Mouse (Mus musculus) adrenal gland, adult 18-20 months (tissue): ENCODE data around the gene Apobec1. TPM values are rescaled to one million over a fixed set of nuclear protein-coding genes. Genes with fewer than 3 reads are reported as not detected.
"Not testable (repeated sequence)": the region's sequence is repeated elsewhere in the genome, so short reads cannot be mapped to it uniquely, and the experiment has no call there.

Source experiments
- DNase-seq, 2 experiments: peaks; one replicate each; pipeline ENCODE4 v3.0.0; 2021 to 2022; ENCODE audit warnings: low spot score in 2 of 2
- total RNA-seq, 2 experiments: library from RNA; stranded (reverse); gene quantifications; 1 replicate in 1 of 2; 2 replicates in 1 of 2; pipeline ENCODE4 v1.2.3; 2021

Apobec1 gene
- total RNA-seq, 2 experiments from 2014 or later, result 9.6 to 17.0 TPM

DNA sequence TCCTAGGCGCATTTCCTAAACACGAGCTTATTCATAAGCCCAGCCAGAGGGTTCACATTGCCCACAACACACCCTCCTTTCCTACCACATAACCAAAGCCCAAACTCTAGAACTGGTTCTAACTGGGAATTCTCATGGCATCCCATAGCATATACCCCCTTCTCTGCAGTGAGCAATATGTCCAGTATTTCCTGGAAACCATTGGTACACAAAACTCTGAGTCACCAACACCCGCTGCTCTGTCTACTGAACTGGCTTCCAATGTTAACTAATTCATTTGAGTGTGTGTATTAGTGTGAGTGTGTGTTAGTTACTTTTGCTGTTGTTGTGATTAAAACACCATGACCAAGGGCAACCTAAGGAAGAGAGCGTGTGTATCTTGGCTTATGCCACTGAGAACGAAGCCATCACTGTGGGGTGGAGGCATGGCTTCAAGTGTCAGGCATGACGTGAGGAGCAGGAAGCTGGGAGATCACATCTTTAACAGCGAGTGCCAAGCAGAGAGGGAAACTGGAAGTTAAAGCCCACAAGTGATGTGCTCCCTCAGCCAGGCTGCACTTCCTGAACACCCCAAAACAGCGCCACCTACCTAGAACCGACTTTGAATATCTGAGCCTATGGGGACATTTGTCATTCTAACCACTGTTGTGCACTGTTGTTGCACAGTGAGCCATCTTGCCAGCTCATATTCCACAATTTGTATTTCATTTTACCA lies 37.0 kb downstream of the Apobec1 start:
- no peak for DNase-seq

DNA sequence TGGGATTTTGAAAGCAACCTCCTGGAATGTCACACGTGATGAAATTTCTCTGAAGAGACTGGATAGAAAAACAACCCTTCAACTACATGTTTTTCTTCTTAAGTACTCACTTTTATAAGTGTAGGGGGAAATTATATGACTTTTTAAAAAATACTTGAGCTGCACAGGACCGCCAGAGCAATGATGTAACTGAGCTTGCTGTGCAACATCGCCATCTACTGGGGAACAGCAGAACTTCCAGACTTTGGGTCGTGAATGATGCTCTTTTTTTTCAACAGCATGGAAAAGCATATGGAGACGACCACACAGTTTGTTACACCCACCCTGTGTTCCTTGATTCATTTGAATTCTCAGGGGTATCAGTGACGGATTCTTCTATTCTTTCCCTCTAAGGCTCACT lies 39.8 kb downstream of the Apobec1 start:
- DNase-seq, result peak; percentile 46 to 49

DNA sequence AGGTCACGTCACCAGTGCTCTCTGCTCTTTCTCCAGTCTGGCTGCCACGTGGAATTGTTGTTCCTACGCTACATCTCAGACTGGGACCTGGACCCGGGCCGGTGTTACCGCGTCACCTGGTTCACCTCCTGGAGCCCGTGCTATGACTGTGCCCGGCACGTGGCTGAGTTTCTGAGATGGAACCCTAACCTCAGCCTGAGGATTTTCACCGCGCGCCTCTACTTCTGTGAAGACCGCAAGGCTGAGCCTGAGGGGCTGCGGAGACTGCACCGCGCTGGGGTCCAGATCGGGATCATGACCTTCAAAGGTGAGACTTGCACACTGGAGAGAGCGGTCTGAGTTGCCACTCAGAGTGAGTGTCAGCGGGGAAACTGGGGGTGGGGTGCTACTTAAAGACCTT lies 41.2 kb downstream of the Apobec1 start:
- no peak for DNase-seq

DNA sequence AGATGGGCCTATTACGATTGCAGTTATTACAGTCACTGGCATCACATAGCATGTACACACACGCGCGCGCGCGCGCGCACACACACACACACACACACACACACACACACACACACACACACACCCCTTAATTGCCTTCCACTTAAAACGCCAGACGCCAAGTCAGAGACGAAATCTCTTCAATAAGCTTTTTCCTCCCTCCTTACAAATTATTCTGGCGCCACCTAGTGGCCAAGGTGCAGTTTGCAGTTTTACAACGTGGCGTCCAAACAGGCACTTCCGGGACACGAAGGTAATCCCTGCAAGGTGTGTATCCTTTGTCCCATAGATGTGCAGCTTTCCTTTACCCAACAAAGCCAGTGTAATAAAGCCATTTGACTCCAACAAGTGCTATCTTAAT lies 41.8 kb downstream of the Apobec1 start:
- DNase-seq, result peak; percentile 61 to 72

DNA sequence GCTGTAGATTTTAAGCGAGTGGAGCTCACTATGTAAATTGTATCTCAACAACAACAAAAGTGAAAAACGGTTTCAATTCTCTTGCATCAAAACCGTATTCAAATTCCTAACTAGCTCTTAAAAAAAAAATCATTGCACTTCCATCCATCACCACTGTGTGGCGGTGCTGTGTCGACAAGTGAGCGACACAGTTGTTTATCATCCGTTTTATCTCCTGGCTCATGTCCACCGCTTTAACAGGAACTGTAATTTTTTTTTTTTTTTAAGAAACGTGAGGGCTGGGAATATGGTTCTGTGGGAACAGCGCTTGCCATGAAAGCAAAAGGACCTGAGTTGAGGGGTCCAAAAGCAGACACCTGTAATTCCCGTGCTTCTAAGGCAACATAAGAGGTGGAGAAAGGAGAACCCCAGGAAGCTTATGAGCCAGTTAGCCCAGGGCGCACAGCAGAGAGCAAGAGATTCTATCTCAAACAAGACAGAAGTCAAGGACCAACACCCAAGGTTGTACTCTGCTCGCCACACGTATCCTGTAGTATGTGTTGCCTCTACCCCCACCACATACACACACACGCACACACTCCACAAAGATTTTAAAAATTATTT lies 45.2 kb downstream of the Apobec1 start:
- peak; percentile 58 to 61 for DNase-seq

DNA sequence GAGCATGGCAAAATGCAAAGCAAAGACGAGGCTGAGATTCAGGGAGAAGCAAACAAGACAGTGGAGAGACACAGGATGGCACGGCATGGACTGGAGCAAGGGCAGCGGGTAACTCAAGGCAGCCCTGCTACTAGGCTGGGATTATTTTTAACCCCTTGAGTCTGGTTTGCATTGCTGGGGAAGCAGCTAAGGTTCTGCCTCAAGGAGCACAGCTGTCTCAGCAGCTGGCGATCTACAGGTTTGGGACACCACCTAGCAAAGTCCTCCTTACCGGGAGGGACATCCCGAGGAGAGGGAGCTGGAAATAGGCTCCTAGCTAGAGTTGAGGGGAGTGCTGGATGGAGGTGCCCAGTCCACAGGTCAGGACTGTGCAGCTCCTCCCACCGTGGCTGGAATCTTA lies 47.0 kb downstream of the Apobec1 start:
- DNase-seq, result no peak

DNA sequence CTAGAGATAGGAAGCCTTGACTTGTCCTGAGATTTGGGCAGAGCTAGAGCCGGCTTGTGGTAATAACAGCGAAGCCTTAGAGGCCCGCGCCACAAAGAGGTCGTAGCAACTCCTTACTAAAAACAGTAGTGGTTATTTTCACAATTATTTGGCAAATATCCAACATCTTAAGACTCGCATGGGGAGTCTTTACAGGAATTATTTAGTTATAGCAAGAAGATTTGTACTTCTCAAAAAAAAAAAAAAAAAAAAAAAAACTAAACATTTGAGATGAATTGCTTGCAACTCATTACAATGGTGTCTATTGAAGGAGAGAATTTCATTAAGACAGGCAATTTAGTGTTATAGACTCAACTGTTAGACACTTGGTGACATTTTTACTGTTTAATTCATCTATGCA lies 48.1 kb downstream of the Apobec1 start:
- DNase-seq, result no peak

DNA sequence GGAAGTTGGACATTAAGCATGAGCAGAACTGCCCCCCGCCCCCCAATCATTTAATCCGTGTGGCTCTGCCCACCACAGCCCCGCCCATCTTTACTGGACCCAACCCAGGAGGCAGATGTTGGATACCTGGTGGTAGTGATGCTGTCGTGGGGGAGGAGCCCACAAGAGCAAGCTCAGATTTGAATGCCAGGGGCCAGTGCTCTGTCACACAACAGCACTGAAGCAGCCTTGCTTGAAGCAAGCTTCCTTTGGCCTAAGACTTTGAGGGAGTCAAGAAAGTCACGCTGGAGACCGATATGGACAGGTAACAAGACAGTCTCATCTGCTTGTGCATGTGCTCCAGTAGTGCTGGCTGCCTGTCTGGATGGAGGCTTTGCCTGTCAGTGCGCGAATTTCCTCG lies 48.6 kb downstream of the Apobec1 start, which contains the start of gene Aicda:
Gene Aicda (plus strand): TSS at position 196 of the 400 bp plus-strand sequence.
- DNase-seq, result no peak

DNA sequence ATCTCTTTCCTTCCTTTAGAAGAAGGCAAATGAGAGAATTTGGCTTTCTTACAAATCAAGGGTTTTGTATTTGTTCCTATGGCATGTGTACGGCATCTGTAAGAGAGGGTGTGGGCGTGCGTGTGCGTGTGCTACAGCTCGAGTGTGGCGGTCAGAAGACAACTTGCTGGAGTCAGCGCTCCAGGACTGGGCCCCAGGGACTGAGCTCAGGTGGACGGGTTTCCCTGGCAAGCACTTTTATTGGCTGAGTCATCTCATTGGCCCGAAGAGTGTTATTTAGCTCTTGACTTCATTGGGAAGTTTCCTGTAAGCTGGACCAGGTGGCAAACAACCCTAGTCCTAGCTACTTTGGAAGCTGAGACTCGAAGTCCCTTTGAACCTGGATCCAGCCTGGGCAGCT lies 56.3 kb downstream of the Apobec1 start:
- DNase-seq, result no peak

DNA sequence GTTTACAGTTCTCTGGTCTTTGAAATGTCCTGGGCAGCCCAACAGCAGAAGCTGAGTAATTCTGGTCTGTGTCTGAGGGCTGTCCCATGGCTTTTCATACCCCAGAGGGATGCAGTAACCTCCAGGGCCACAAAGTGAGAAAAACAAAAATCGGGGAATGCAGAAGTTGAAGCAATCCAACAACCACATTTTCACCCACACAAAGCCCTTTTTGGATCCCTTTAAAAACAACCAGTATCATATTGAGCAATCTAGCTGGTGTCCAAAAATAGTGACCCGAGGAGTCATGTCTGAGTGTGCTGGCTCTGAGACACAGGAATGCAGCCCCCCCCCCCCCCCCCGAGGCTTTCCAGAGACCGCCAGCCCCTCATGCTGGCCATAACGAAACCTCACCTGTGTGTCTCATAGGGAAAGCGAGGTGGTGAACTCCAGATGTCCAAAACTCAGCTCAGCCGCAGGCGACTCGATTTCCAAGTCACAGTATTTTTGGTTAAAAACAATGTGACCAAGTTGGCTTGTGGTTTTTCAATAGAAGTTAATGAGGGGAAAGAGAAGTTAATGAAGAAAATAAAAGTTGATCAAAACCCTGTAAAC lies 56.9 kb downstream of the Apobec1 start:
- DNase-seq, result no peak

DNA sequence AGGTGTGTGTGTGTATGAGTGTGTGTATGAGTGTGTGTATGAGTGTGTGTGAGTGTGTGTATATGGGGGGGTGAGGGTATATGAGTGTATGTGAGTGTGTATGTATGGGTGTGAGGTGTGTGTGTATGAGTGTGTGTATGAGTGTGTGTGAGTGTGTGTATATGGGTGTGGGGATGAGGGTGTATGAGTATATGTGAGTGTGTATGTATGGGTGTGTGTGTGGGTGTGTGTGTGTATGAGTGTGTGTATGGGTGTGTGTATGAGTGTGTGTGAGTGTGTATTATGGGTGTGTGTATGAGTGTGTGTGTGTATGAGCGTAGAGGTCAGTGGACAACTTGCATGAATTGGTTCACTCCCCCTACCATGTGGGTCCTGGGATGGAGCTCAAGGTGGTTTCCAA lies 57.6 kb downstream of the Apobec1 start:
- no peak for DNase-seq

DNA sequence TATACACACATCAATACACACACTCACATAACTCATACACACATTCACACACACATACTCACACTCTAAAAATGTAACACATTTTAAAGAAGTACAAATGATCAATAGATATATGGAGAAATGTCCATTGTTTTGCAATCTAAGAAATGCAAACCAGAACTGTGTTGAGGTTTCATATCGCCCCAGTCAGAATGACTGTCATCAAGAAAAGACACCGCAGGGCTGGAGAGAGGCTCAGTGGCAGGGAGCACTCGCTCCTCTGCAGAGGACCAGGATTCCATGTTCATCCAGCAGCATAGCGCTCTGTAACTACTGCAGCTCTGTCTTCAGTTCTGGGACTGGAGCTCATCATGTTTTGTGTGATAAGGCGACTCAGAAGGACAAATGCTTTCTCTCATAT lies 58.7 kb downstream of the Apobec1 start:
- DNase-seq, result no peak

DNA sequence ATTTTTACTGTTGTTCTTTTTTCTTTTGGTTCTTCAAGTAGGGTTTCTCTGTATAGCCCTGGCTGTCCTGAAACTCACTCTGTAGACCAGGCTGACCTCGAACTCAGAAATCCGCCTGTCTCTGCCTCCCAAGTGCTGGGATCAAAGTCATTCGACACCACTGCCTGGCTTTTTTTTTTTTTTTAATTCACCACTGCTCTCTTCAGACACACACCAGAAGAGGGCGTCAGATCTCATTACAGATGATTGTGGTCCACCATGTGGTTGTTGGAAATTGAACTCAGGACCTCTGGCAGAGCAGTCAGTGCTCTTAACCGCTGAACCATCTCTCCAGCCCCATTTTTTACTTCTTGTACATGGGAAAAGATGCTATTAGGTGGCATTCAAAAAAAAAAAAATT lies 59.8 kb downstream of the Apobec1 start:
- DNase-seq, result not testable (repeated sequence)

DNA sequence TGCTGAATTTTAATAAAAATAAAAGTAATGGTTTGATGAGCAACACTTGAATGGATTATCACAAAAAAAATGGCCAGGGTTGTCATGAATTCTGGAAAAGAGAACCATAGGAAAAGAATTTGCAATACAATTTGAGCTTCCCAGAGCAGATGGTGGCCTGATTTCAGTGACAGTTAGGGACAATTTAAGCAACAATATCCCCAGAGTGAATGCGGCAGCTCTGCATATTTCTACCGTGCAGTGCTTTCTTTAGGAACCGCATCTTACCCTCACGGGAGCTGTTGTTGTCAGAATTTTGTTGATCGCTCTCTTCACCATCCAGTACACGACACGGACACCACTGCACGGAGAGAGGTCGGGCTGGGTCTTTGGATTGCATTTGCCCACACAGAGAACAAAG lies 62.7 kb downstream of the Apobec1 start:
- no peak for DNase-seq

DNA sequence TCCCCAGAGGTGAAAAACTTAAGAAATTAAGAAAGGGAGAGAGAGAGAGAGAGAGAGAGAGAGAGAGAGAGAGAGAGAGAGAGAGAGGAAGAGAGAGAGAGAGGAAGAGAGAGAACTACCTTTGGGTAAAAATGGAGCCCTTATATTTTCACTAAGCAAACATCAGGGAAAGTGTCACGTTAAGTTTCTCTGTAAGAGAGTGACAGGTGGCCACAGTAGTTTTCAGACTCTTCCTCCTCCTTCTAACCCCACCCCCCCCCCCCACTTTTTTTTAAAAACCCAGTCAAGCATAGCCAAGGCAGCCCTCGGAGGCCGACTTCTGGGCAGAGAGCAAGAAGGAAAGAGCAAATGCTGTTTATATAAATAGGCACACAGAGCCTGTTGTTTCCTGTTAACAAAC lies 68.2 kb downstream of the Apobec1 start:
- DNase-seq, result no peak

DNA sequence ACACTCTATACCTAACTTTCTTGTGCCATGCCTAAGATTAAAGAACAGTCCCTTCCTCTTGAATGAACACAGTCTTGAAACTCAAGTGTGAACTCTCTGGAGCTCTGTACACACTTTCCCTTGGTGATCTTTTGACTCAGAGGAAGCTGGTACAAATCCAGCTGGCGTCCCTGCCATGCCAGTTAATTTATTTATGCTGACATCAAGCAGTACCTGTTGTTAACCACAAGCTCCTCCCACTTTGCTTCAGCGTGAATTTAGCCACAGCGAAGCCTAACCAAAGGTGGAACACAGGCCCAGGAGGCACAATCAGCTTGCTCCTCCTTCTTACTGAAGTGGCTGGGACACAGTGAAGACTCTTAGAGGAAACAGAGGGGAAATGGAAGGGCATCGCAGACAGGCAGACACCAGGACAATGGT lies 69.4 kb downstream of the Apobec1 start:
- no peak for DNase-seq

DNA sequence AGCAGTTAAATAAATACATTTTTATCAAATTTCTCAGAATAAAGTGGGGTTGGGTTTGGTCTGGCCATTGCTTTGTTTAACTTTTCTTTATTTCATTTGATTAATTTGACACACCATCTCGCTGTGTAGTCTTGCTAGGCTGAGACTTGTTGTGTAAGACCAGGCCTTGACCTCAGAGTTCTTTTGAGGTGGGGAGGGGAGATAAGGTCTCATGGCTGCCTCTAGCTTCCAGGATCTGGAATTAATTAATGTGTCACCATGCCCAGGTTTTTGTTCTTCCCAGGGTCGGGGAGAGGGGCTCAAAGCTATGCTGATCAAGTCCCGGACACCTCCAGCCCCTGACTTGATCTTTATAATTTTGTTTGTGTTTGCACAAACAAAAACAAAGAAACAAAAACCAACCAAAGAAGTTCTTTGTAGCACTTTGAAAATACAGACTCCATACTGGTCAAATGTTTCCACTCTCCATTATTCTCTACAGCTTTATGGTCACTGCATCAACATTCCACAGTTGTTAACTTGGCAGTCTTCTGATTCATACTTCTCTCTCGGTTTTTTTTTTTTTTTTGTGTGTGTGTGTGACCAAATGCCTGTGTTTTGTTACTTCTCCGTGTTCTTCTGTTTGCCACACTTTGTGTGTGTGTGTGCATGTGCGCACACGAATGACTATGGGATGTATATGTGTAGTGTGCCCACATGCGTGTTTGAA lies 70.6 kb downstream of the Apobec1 start:
- no peak for DNase-seq

DNA sequence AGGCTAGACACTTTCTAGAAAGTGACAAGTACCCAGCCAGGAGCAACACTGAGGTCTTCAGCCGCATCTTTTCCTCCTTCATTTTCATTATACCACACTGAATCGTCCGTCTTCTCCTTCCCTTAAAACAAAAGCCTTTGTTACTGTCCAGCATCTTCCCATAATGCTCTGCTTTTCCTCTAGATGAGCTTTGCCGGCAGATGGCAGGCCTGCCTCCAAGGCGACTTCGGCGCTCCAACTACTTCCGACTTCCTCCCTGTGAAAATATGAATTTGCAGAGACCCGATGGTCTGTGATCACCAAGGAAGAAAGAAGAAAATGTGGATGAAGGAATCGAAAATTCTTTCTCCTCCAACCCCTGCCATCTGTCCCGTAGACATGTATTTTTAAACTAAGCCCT lies 74.1 kb downstream of the Apobec1 start:
- DNase-seq, result no peak
